Mouse (Mus musculus): ENCODE measurements around the gene 4930412O13Rik.

- TF ChIP-seq GATA1 (IDR thresholded peaks at IDR 0.05; ENCODE audit: borderline replicate concordance, low read length) (no peak), FLI1 (IDR thresholded peaks at IDR 0.05; ENCODE audit: low read length) (no peak)
Observed at GRCm38 (mm10) chr2:9867092-9867825, 13.8 kb upstream of the 4930412O13Rik start.

All from megakaryocyte, embryonic 14.5 days (primary cell).